Mouse (Mus musculus) heart, adult 11 months (tissue): ENCODE data around the gene Sumo2.
"Not testable (repeated sequence)": the region's sequence is repeated elsewhere in the genome, so short reads cannot be mapped to it uniquely, and the experiment has no call there.

Source experiments
- DNase-seq: peaks from one replicate; pipeline ENCODE4 v3.0.0; 2022

The Sumo2 gene

DNA sequence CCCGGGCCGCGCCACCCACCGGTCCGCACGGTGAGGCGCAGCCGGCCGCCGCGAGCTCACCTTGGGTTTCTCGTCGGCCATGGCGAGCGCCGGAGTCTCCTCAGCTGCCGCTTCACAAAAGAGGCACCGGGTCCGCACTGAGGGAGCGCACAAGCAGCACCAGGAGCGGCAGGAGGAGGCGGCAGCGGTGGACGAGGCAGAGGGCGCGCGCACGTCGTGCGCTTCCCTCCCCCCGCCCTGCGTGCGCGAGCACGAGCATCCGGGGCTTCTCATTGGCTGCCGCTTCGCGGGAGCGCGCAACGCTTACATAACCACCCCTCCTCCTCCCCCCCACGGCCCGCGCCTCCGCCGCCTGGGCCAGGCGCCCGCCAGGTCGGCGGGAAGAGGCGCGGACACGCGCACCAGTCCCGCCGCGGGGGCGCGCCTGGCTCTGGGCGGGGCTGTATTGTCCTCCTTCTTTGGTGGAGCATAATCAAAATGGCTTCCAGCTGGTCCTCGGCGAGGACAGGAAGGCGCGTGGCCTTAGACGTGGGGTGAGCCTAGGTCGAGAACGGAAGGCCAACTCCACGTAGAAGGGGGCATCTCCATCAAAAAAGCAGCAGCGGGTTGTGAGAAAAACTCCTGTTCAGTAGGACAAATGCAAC is at the start of gene Sumo2:
Gene Sumo2 (minus strand): TSS at position 239 of the 644 bp plus-strand sequence.
- peak; percentile 100 for DNase-seq

DNA sequence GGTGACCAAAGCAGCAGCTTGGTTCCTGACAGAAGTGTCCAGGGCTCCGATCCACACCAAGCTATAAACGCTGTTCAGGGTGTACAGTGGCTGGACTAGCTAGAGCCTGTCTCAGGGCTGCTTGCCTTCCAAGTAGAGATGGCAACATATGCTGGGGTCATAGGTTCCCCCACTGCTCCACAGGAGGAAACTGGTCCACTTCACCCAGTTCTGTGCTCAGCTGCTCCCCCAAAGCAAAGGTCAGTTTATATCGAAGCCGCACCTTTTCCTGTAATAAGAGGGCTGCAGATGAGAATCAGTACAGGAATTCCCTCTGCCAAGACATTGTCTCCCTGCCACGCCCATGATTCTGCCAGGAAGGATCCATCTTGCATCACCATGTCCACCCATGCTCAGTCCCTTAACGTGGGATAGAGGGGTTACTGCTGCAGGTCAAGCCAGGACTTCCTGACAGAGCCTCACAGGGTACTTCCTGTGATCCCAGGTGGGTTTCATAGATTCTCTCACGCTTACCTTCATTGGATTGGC is 49.6 kb upstream of the Sumo2 start:
- DNase-seq: peak; percentile 87

DNA sequence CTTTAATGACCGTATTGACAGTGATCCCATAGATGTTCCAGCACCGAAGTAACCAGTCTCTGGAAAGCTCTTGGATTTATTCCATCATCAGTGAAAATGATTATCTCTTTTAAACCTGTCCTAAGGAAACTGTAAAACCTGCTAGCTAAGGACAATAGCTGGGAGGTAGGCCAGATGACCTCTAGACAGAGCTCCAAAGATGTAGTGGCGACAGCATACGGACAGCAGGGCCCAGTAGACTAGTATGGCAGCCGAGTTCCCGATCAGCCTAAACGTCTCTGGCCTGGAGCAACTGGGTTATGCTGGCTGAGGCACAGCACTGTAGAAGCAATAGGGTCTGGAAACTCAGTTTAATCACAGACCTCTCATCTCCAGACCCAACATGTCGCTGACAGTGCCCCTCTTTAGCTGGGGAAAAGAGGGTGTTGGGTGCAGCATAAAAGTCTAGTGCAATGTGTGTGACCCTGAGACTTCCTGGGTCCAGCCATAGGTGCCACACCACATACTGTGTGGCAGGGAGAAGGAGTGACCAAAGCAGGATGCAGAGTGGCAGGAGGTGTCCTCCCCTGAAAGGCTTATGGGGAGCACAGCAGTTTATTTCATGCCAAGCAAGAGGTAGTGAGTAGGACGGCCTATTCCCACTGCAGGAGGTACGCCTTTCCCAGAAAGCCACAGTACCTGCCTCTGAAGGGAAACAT is 48.4 kb upstream of the Sumo2 start:
- no peak for DNase-seq

DNA sequence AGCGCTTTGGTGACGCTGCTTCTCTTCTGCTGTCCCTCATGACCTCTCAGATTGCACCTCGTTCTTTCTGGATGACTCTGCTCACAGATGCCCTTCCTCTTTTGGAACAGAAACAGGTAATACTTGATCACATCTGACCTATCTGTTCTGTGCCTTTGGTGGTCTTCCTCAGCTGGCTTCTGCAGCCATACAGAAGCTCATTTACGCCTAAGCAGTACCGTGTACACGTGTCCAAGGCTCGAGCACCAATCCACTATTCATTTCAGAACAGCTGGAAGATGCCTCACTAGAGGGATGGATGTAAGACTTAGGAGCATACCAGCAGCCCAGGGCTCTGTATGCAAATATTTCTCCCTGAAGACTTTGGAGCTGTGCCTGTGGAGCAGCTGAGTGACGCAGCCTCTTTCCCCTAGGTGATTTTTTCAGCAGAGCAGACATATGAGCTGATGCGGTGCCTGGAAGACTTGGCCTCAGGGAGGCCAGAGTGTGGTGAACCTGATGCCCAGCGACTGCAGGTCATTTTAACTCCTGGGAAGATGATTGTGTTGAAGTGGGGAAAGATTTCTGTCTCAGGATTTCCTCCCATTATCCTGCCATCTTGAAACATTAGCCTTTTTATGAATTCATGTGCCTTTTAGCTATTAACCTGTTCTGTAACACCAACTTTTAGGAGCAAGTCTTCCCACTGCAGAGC is 47.0 kb upstream of the Sumo2 start:
- no peak for DNase-seq

DNA sequence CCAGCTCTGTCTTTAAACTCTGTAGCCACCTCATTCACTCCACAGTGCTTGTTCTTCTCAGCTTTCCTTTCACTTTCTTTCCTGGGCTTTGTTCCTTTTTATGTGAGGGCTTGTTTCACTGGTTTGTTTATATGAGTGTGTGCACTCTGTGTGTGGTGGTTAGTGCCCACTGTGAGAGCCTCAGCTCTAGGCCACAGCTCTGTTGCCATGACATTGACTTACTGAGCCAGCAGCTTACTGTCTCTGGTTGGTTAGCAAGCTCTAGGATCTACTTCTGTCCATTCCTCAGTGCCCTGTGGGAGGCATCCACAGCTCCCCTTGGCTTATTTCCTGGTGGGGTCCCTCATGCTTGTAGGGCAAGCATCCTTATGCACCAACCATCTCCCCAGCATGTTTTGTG is 43.0 kb upstream of the Sumo2 start:
- DNase-seq: no peak

DNA sequence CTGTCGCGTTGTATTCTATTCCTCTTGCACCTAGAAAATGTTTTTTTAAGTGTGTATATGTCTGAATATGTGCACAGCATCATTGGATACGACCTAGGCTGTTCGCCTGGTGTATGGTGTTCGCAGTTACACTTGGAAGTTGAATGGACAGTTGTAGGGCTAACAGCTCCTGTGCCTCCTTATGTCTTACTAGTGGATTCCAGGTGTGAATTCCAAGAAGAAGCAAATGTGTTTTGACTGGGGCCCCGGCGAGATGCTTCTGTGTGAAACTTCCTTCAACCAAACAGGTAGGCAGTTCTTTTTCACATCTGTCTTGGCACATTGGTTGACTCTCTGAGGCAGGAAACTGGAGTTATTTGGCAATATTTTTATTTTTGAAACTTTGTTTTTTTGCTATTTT is 28.9 kb upstream of the Sumo2 start:
- no peak for DNase-seq

DNA sequence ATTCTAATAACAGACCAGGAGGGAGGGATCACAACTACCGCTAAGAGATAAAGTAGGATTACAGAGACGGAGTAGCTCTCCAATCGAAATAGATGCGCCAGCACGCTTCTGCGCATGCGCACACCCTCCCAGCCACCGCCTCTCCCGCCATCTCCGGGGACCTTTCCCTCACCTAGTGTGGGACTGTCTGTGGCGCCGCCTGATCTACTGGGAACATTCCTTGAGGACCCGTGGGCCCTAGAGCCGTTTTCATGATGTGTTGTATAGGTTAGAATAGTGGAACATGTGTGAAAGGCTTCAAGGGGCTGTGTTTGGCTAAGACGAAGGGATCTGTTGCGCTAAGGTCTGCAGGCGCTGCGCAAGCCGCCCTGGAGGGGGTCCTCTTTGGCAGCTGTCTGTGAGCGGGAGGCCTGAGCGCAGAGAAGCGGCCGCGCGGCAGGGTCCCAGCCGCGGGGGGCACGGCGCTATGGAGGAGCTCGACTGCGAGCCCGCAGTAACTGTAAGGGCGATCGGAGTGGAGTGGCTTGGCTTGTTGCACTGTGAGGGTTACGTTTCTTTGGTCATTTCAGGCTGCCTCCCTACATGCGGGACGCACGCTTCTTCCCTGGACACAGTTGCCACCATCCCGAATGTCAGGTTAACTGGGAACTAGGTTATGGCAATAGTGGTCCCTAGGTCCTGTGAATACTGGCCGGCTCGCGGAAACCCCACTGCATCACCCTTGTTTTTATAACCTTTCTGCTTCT is 28.2 kb upstream of the Sumo2 start, which contains the start of gene Nup85:
Gene Nup85 (plus strand): TSS at position 371 of the 746 bp plus-strand sequence.
- peak; percentile 100 for DNase-seq

DNA sequence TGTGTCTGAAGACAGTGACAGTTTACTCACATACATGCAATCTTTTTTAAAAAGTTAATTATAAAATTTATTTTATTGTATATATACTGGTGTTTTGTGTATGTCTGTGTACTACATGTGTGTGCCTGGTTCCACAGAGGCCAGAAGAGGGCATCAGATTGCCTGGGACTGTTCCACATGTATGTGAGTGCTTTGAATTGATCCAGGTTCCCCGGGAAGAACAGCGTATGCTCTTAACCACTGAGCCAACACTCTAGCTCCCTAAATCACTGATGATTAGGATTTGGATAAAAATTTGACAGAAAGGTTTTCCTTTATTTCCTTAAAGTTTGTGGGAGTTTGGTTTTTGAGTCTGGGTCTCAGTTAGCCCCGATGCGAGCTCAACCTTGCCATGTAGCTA is 27.3 kb upstream of the Sumo2 start:
- DNase-seq: peak; percentile 86

DNA sequence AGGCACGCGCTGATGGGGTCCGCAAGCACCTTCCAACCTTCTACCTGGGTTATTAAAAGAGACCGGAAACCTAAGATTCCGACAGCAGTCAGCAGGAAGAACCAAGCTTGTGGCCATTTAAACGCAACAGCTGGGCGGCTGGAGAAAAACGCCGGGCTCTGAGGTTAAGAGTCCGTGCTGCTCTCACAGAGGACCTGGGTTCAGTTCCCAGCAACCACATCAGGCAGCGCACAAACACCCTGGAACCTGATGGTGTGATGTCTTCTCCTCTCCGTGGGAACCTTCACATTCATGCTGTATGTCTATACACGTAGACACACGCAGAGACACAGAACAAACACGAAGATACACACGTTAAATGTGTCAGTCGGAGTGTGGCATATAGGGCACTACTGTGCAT is 19.6 kb upstream of the Sumo2 start:
- DNase-seq: no peak

DNA sequence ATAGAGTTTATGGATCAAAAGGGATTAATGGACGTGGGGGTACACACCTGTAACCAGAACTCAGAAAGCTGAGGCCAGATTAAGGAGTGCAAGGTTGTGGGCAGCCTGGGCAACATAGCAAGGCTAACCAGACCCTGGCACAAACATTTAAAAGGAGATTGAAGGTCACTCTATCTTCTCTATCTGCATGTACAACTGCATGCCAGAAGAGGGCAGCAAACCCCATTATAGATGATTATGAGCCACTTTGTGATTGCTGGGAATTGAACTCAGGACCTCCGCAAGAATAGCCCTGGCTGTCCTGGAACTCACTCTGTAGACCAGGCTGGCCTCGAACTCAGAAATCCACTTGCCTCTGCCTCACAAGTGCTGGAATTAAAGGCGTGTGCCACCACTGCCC is 16.7 kb upstream of the Sumo2 start:
- DNase-seq: peak; percentile 77

DNA sequence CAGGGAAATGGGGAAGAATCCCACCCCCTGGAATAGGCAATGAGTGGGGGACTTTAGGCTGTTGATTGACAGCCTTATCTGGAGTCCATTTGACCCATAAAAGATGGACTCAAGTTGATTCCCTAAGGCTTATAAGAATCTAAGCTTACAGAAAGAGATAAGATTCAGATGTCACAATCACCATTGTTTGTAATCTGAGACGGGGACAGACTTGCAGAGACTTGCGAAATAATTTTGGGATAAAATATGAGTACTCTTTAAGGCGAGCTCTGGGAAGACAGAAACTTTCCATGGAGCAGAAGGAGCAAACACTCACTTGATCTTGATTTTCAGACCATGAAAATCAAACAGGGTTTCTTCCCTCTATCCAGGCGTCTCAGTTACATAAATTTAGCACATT is 7.5 kb upstream of the Sumo2 start:
- no peak for DNase-seq

DNA sequence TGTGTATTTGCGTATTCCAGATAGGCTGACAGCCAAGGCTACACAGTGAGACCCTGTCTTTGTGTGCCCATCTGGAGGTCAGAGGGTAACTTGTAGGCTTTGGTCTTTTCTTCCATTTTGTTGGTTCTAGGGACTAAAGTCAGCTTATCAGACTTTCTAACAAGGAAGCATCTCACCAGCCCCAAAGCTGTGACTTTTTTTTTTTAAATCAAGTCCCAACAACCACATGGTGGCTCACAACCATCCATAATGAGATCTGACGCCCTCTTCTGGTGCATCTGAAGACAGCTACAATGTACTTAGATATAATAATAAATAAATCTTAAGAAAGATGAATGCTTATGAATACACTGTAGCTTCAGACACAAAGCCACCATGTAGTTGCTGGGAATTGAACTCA is 2.0 kb upstream of the Sumo2 start:
- DNase-seq: no peak

DNA sequence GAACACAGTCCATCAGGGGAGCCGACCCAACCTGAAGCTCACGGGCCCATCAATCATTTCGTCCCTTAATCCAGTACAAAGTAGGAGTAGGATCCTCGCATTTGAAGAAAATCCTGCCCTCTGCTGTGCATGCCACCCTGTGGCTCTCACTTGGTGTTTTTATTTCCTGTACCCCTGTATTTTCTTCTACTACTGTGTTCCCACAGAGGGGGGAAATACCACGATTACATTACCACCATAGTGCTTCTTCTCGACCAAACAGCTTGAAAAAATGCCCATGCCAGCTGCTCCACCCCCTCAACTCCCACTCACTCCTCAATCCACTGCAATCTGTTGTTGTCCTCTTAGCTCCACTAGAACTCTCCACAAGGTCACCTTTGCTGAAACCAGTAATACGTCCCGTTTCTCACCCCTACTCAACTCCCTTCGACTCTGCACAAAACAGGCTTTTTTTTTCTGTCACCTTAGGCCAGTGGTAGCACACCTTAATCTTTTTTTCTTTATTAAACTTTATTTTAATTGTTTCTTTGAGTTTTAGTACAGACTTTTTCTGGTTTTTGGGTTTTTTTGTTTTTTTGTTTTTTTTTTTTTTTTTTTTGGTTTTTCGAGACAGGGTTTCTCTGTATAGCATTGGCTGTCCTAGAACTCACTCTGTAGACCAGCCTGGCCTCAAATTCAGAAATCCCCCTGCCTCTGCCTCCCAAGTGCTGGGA is 936 bp upstream of the Sumo2 start:
- DNase-seq: no peak

DNA sequence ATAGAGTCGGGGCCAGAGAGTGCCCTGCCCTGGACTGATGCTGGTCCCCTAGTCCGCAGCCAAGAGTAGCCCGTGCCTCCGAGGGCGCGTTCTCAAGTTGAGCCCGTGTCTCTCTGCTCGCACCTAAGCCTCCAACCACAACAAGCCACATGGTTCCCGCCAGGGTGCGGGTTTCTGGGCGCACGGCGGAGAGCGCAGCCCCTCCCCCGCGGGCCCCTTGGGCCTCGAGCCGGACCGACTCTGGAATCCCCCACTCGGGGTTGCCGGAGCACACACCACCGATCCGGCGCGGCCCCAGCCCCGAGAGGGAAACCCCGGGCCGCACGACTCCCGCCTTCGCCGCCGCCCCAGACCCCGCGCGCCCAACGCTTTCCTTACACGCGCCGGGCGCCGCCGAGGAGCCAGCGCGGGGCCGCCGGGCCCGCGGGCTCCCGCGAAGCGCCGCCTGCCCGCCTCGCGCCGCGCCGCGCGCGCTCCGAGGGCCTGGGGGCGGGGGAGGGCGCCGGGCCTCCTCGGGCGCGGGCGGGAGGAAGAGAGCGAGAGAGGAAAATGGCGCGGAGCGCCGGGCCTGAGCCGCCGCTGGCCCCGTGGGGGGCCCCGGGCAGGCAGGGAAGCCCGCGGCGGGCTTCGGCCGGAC is 557 bp downstream of the Sumo2 start:
- DNase-seq: peak; percentile 98

DNA sequence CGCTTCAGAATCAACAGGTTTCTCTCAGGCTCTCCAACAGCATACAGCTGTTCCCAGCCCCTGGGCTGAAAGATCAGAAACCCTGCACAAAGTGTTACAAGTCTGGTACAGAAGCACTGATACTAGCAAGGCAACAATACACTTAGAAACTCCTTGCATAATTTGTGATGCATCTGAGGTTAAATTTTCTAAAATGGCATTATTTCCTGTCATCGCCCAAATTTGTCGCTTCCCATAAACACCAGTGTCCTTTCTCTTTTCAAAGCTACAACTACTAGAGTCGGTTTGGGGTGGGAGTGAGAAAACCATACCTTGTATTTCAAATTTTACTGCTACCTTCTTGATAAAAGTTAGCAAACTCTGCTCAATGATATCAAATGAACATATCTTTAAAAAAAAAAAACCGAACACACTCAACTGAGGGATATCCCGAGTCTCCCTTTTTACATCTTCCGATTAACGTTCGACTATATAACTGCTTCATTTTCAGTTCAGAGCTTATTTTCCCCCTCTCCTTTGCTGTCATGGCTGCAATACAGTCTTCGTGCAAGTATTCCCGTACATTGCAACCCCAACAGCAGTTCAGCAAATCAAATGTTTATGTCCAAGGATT is 1.2 kb downstream of the Sumo2 start:
- no peak for DNase-seq

DNA sequence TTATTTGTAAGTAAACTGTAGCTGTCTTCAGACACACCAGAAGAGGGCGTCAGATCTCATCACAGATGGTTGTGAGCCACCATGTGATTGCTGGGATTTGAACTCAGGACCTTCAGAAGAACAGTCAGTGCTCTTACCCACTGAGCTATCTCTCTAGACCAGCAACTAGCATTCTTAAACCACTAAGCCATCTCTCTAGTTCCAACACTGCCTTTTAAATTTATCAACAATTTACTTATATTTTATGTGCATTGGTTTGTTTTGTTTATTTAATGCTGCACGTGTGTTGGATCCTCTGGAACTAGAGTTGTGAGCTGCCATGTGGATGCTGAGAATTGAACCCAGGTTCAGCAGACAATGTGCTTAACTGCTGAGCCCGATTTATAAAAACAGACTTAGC is 9.6 kb downstream of the Sumo2 start:
- DNase-seq: not testable (repeated sequence)

DNA sequence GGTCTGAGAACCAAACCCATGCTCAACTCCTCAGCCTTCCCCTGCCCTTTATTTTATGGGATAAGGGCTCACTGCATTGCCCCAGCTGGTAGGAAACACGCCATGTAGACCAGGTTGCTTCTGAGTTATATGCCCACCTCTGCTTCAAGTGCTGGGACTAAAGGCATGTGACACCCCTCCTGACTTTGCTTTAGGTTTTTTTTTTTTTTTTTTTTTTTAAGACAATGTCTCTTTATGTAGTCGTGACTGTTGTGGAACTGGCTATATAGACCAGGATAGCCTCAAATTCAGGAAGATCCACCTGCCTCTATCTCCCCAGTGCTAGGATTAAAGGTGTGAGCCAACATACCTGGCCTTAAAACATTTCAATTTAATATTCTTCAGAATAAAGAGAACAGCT is 13.4 kb downstream of the Sumo2 start:
- no peak for DNase-seq

DNA sequence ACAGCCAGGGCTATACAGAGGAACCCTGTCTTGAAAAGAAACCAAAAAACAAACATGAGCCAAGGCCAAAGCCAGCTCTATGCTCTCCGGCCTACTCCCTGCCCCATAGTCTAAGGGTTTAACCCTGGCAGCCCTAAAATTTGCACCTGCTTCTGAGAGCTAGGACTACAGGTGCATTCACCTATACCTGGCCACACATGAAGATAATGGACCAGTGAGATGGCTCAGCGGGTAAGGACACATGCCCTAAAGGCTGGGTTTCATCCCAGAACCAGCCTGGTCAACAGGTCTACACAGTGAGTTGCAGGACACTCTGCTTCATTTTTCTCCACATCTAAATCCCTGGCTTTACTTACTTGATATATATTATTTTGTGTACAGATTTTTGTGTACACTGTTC is 13.8 kb downstream of the Sumo2 start:
- no peak for DNase-seq

DNA sequence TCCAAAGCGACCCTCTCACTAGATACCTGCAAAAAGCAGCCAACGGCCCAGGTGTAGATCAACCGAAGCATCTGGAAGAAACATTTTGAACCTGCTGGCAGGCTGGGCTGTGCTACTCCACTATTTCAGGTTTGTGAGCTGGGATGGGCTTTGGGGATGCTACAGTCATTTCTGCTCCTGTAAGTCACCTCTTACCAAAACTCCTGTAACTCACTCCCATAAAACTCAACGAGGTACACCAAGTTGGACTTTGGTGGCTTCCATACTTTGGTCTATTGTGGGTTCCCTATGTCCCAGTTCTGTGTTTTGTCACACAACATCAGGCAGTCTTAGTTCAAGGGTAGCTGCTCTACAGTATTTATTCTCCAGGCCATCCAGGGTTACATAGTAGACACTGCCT is 15.0 kb downstream of the Sumo2 start:
- no peak for DNase-seq

DNA sequence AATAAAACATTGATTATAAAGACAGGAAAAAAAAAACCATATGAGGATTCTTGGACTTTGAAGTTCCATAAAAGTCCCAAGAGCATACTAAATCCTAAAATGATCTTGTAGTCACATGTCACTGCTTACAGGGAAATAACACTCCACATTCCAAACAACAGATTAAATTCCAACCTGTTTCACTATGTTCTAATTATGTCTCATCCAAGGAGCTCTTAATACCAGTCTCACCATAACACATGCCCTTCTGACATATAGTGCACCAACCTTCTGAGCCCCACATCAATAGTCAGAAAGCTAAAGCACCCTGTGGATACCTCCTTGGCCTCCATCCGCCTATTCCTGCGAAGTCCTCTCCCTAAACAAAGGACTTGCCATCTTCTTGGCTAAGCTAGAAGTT is 15.9 kb downstream of the Sumo2 start:
- DNase-seq: no peak

DNA sequence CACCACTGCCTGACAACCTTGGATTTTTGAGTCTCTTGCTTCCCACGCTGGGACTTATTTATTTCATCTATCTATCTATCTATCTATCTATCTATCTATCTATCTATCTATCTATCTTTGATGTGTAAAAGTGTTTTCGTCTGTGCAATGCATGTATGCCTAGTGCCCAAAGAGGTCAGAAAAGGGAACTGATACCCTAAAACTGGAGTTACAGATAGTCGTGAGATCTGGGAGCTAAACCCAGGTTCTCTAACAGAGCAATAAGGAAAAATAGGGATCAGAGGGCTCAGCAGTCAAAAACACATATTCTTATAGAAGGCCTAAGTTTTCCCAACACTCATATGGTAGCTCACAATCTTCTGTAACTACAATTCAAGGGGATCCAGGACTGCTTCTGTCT is 16.5 kb downstream of the Sumo2 start:
- DNase-seq: no peak

DNA sequence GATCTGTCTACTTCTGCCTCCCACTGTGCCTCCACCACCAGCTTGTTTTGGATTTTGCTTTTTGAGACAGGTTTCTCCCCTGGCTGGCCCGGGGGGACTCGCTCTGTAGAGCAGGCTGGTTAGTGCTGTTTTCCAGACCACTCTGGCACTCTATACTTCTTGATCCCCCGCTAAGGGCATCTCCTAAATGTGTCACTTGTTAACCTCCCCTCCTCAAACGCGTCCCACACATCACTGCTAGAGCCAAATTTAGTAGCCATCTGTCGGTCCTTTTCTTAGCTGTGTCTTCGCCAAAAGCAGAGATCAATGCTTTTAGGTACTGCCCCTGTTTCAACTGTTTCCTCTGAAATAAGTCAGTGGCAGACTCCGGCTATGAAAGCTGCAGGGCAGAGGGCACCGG is 17.4 kb downstream of the Sumo2 start:
- no peak for DNase-seq
